Mouse (Mus musculus): ENCODE measurements at regions not wholly inside any gene's neighbourhood (a gene's known extent, or its start where the extent isn't known, plus 50 kb on each side); places are given as distances from the start of the nearest gene placed in this dataset.
A peak's percentile ranks its signal among the peaks of the same experiment; 100 is the strongest.

GRCm38 (mm10) chr11:57929506-57929905 is 79.4 kb upstream of the Larp1 start:
- Histone ChIP-seq H3K4me1 (peaks cover 19% of the 10 kb centered on the region), H3K27ac (peak overlapping the region; percentile 58; the same call in 1 of the 2 replicates), H3K4me3 (no peak overlapping the region; the same call in 1 of the 2 replicates), H3K36me3 (replicated peaks) (no peaks in the 10 kb centered on the region), H3K27me3 (ENCODE audit: poor library complexity, severe bottlenecking) (peaks cover 36% of the 10 kb centered on the region), H3K9me3 (no peaks in the 10 kb centered on the region)
- 10% methylated on average over 18 of the region's 18 CpGs for WGBS
- no peak for DNase-seq (ENCODE audit: extremely low spot score, low spot score)

GRCm38 (mm10) chr11:57920263-57920662 is 87.6 kb upstream of the Hand1 start:
- Histone ChIP-seq H3K4me1 (peaks cover 5% of the 10 kb centered on the region; the same call in 1 of the 2 replicates), H3K9me3 (no peaks in the 10 kb centered on the region), H3K4me3 (no peak overlapping the region), H3K27ac (no peak overlapping the region), H3K27me3 (ENCODE audit: poor library complexity, severe bottlenecking) (no peaks in the 10 kb centered on the region), H3K36me3 (replicated peaks) (no peaks in the 10 kb centered on the region)
- DNase-seq (ENCODE audit: extremely low spot score, low spot score) = no peak
- WGBS = 88% methylated on average over 2 of the region's 2 CpGs

GRCm38 (mm10) chr11:57918447-57919059 is 85.9 kb upstream of the Hand1 start:
- 87% methylated on average over 18 of the region's 18 CpGs for WGBS
- Histone ChIP-seq H3K9me3 (no peaks in the 10 kb centered on the region), H3K4me1 (peaks cover 5% of the 10 kb centered on the region; the same call in 1 of the 2 replicates), H3K27me3 (ENCODE audit: poor library complexity, severe bottlenecking) (no peaks in the 10 kb centered on the region), H3K4me3 (no peak overlapping the region), H3K36me3 (replicated peaks) (no peaks in the 10 kb centered on the region), H3K27ac (no peak overlapping the region)
- no peak for DNase-seq (ENCODE audit: extremely low spot score, low spot score)

- DNase-seq (ENCODE audit: extremely low spot score, low spot score) = no peak
- Histone ChIP-seq H3K27me3 (ENCODE audit: poor library complexity, severe bottlenecking) (0 out of 2 replicates have a peak, but pooled peaks cover 5% of the 10 kb centered on the region), H3K27ac (no peak overlapping the region), H3K36me3 (replicated peaks) (no peaks in the 10 kb centered on the region), H3K9me3 (no peaks in the 10 kb centered on the region), H3K4me3 (no peak overlapping the region), H3K4me1 (peaks cover 10% of the 10 kb centered on the region)
- WGBS = 72% methylated on average over 5 of the region's 5 CpGs
Measured at GRCm38 (mm10) chr11:57917974-57918373, 85.4 kb upstream of the Hand1 start.

GRCm38 (mm10) chr11:57916016-57916415 is 83.4 kb upstream of the Hand1 start:
- 80% methylated on average over 6 of the region's 6 CpGs for WGBS
- DNase-seq (ENCODE audit: extremely low spot score, low spot score) = no peak

DNA sequence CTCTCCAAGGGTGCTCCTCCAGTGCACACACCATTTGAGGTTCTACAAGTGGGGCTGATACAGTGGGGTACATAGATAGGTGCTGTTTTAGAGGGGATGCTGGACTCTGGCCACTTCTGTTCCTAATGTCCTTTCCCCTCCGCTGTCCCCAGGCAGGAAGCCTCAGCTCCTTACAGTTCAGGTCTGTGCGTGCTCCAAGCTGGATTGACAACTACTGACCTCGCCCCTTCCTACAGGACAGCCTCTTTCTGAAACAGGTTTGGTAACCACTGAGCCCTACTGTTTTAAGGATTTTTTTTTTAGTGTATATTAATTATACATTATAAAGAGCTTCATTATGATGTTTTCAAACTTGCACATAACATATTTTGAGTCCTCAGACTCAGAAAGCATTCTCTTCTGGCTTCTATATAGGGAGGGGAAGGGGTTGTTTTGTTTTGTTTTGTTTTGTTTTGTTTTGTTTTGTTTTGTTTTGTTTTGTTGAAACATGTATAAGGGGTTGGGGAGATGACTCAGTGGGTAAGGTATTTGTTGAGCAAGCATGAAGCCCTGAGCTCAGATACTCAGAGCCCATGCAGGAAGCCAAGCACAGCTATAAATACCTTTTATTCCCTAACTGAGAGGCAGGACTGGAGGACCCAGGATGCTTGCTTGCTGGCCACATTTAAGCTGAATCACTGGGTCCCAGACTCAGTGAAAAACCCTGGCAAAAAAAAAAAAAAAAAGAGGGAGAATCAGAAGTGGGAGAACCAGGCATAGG is 81.4 kb upstream of the Hand1 start:
- DNase-seq (ENCODE audit: extremely low spot score, low spot score) = no peak
- H3K4me1 ChIP-seq = peaks cover 19% of the 10 kb centered on the region
- H3K27me3 ChIP-seq (ENCODE audit: poor library complexity, severe bottlenecking) = 0 out of 2 replicates have a peak, but pooled peaks cover 7% of the 10 kb centered on the region
- WGBS = 76% methylated on average over 3 of the region's 3 CpGs
- H3K27ac ChIP-seq = no peak overlapping the region
- H3K36me3 ChIP-seq (replicated peaks) = no peaks in the 10 kb centered on the region
- H3K9me3 ChIP-seq = no peaks in the 10 kb centered on the region
- H3K4me3 ChIP-seq = no peak overlapping the region

More at GRCm38 (mm10) chr11:57916016-57916415, 83.4 kb upstream of the Hand1 start:
- Histone ChIP-seq H3K4me3 (no peak overlapping the region), H3K4me1 (peaks cover 19% of the 10 kb centered on the region), H3K9me3 (no peaks in the 10 kb centered on the region), H3K27ac (no peak overlapping the region), H3K36me3 (replicated peaks) (no peaks in the 10 kb centered on the region), H3K27me3 (ENCODE audit: poor library complexity, severe bottlenecking) (0 out of 2 replicates have a peak, but pooled peaks cover 7% of the 10 kb centered on the region)

DNA sequence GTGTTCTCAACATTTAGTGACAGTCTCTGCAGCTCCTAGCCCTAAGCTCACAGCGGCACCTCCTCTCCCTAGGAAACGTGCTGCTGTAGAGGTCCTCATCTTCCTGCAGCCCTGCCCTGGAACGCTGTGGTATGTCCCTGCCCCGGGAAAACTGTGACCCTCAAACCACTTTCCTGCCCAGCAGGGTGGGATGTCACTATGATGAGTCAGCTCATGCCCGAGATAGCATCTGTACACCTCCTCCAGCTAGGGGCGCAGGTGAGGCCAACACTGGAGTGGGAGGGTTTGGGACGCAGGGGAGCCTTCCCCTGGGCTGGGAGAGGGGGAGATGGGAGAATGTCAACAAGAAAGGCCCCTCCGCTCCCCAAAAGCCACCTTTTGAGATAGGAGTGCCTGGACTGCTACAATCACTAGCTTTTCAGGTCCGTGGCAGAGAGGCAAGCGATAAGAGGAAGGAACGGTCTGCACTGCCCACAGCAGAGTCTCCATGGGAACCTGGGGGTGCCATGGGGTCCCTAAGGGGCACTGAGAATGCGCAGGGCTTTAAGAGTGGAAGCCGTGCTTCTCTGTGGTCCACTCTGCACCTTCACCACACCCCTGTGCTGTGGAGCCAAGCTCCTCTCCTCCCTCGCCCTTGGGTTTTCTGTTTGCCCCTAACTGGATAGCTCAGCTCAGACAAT is 80.5 kb upstream of the Hand1 start:
- 59% methylated on average over 14 of the region's 14 CpGs for WGBS
- 0 out of 2 replicates have a peak, but pooled peaks cover 7% of the 10 kb centered on the region for H3K27me3 ChIP-seq (ENCODE audit: poor library complexity, severe bottlenecking)
- no peak for DNase-seq (ENCODE audit: extremely low spot score, low spot score)

DNA sequence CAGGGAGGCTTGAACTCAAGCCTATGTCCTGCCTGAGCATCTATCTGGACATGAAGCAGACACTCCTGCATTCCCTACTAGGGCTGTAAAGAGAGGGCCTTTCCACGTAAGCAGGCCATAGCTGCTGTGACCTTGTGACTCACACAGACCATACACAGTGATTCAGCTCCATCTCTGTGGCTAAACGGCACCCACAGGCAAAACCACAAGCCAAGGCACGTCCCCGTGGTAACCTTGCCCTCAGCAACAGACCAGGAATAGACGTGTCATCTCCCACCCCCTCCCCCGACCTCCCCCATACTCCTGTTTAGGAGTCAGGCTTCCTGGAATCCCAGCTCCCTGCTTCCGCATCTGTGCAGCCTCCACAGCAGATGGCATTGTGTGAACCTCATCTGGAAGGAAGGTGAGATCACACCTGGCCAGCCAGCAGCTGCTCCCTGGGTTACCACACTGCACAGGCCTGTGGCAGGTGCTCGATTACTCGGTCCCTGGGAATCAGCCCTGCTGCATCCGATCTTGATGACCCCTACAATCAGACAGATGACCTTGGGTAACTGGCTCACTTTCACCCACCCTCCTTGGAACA is 79.2 kb upstream of the Hand1 start:
- peaks cover 19% of the 10 kb centered on the region for H3K4me1 ChIP-seq
- H3K36me3 ChIP-seq (replicated peaks) = no peaks in the 10 kb centered on the region
- no peak overlapping the region for H3K27ac ChIP-seq
- H3K9me3 ChIP-seq = no peaks in the 10 kb centered on the region
- WGBS = 60% methylated on average over 10 of the region's 10 CpGs
- H3K27me3 ChIP-seq (ENCODE audit: poor library complexity, severe bottlenecking) = 0 out of 2 replicates have a peak, but pooled peaks cover 7% of the 10 kb centered on the region
- no peak for DNase-seq (ENCODE audit: extremely low spot score, low spot score)
- no peak overlapping the region for H3K4me3 ChIP-seq

More for the DNA sequence above, 80.5 kb upstream of the Hand1 start:
- Histone ChIP-seq H3K36me3 (replicated peaks) (no peaks in the 10 kb centered on the region), H3K4me1 (peaks cover 19% of the 10 kb centered on the region), H3K4me3 (no peak overlapping the region), H3K27ac (no peak overlapping the region), H3K9me3 (no peaks in the 10 kb centered on the region)

DNA sequence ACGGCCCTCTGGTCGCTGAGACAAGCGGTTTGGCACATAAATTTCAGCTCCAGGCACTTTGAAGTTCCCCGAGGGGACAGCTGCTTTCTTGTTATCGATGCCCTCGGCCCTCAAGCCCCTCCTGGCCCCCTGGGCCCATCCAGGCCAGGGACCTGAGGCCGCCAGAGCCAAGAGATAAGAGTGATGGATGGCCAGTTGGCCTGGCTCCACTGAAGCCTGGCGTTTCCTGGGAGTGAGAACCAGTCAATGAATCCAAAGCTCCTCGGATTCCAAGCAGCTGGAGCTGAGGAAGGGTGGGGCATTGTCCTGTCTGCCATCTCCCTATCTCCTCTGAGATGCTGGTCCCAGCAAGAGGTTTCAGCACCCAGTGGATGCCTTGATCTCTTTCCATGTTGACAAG is 71.6 kb upstream of the Hand1 start:
- H3K9me3 ChIP-seq = no peaks in the 10 kb centered on the region
- H3K4me3 ChIP-seq = no peak overlapping the region
- 72% methylated on average over 9 of the region's 9 CpGs for WGBS
- H3K36me3 ChIP-seq (replicated peaks) = no peaks in the 10 kb centered on the region
- no peaks in the 10 kb centered on the region for H3K27me3 ChIP-seq (ENCODE audit: poor library complexity, severe bottlenecking)
- DNase-seq (ENCODE audit: extremely low spot score, low spot score) = no peak
- no peak overlapping the region for H3K27ac ChIP-seq
- H3K4me1 ChIP-seq = no peaks in the 10 kb centered on the region

- Histone ChIP-seq H3K36me3 (replicated peaks) (no peaks in the 10 kb centered on the region), H3K4me1 (0 out of 2 replicates have a peak, but pooled peaks cover 3% of the 10 kb centered on the region), H3K9me3 (no peaks in the 10 kb centered on the region), H3K27ac (no peak overlapping the region), H3K27me3 (ENCODE audit: poor library complexity, severe bottlenecking) (no peaks in the 10 kb centered on the region), H3K4me3 (no peak overlapping the region)
- DNase-seq (ENCODE audit: extremely low spot score, low spot score) = no peak
- WGBS = 74% methylated on average over 4 of the region's 4 CpGs
Measured at GRCm38 (mm10) chr11:57899335-57899734, 66.7 kb upstream of the Hand1 start.

DNA sequence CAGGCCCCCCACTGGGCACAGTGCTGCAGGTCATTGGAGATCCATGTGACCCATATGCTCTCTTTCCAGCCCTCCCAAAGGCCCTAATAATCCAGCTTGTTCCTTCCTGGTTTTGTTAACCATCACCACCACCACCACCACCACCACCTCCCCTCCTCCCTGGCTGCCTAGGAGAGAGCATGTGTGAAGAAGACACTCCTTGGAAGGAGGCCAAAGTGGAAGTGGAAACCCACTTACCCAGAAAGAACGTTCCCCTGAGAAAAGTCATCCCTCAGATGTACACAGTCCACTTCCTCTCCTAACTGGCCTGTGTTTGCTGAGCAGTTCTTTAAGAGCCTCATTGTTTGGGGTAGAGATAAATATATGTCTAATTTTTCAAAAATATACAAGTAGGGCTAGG is 62.9 kb upstream of the Hand1 start:
- Histone ChIP-seq H3K27ac (no peak overlapping the region), H3K36me3 (replicated peaks) (no peaks in the 10 kb centered on the region), H3K4me1 (0 out of 2 replicates have a peak, but pooled peaks cover 3% of the 10 kb centered on the region), H3K4me3 (no peak overlapping the region), H3K27me3 (ENCODE audit: poor library complexity, severe bottlenecking) (no peaks in the 10 kb centered on the region), H3K9me3 (no peaks in the 10 kb centered on the region)
- no peak for DNase-seq (ENCODE audit: extremely low spot score, low spot score)
- 73% methylated on average over 1 of the region's 1 CpGs for WGBS

- H3K27ac ChIP-seq = peak overlapping the region; percentile 44; the same call in 1 of the 2 replicates
- no peaks in the 10 kb centered on the region for H3K9me3 ChIP-seq
- no peak for DNase-seq (ENCODE audit: extremely low spot score, low spot score)
- H3K4me3 ChIP-seq = no peak overlapping the region
- peaks cover 25% of the 10 kb centered on the region for H3K27me3 ChIP-seq (ENCODE audit: poor library complexity, severe bottlenecking)
- no peaks in the 10 kb centered on the region for H3K36me3 ChIP-seq (replicated peaks)
- 72% methylated on average over 15 of the region's 15 CpGs for WGBS
- peaks cover 24% of the 10 kb centered on the region for H3K4me1 ChIP-seq
Measured at GRCm38 (mm10) chr11:57882736-57883635, 50.4 kb upstream of the Hand1 start.
